Mouse (Mus musculus): ENCODE results near the gene Pkp1. TPM values are rescaled to one million over a fixed set of nuclear protein-coding genes. Genes with fewer than 3 reads are reported as not detected.
A peak's percentile ranks its signal among the peaks of the same experiment; 100 is the strongest.

Gene Pkp1
- polyA plus RNA-seq, 1 experiment from 2014 or later, result 0.04 TPM

DNA sequence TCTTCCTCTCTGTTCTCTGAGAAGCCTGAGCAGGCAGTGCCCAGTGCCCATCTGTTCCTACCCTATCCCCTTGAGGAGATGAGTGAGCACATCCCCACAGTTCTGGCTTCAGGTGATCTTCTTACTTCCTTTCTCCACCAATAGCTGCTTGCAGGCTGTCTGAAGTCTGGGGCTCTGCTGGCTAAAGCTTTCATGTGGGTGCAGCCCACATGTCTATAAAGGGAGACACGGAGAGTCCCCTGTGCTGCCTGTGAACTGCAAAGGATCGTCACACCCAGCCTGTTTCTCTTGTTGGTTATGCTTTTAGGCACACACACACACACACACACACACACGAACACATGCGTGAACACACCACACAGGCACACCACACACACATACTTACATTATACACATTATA is 46.0 kb downstream of the Pkp1 start:
- Histone ChIP-seq H3K9ac (replicated peaks; ENCODE audit: low read length) (no peak overlapping the region), H3K27me3 (ENCODE audit: control insufficient read depth, insufficient read depth, low read length) (no peaks in the 10 kb centered on the region), H3K4me1 (ENCODE audit: control insufficient read depth, insufficient read depth, low read length) (no peaks in the 10 kb centered on the region), H3K27ac (replicated peaks; ENCODE audit: low read depth, low read length) (no peak overlapping the region), H3K36me3 (ENCODE audit: control insufficient read depth, insufficient read depth, low read length) (no peaks in the 10 kb centered on the region), H3K4me2 (ENCODE audit: low read length) (no peak overlapping the region), H3K9me3 (ENCODE audit: control insufficient read depth, low read length) (no peaks in the 10 kb centered on the region), H3K4me3 (replicated peaks; ENCODE audit: low read depth, low read length) (no peak overlapping the region)
- 91% methylated on average over 4 of the region's 4 CpGs for WGBS
- ATAC-seq (ENCODE audit: low FRiP score, low TSS enrichment) (no peak), DNase-seq (no peak)

DNA sequence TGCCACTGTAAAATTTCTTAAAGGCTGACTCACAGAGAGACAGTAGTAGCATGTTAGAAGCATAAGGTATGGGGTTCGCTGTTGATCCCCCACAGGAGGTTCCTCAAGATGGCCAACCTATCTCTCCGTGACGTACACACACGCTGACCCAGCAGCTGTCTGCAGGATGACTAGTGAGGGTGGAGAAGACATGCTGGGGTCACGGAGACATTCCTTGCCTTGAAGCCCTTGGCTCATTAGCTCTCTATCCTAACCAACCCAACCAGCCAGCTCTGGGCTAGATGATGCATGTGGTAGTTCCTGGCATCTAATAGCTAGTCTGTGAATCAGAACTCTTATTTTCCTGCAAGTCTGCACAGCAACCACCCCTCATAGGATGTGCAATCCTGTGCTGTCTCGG is 50.4 kb downstream of the Pkp1 start:
- H3K9me3 ChIP-seq (ENCODE audit: control insufficient read depth, low read length), result no peaks in the 10 kb centered on the region
- H3K4me3 ChIP-seq (replicated peaks; ENCODE audit: low read depth, low read length), result no peak overlapping the region
- no peak overlapping the region for H3K9ac ChIP-seq (replicated peaks; ENCODE audit: low read length)
- WGBS, result 95% methylated on average over 6 of the region's 6 CpGs
- no peaks in the 10 kb centered on the region for H3K4me1 ChIP-seq (ENCODE audit: control insufficient read depth, insufficient read depth, low read length)
- ATAC-seq (ENCODE audit: low FRiP score, low TSS enrichment), result no peak
- H3K36me3 ChIP-seq (ENCODE audit: control insufficient read depth, insufficient read depth, low read length), result no peaks in the 10 kb centered on the region
- H3K4me2 ChIP-seq (ENCODE audit: low read length), result no peak overlapping the region
- no peak overlapping the region for H3K27ac ChIP-seq (replicated peaks; ENCODE audit: low read depth, low read length)
- H3K27me3 ChIP-seq (ENCODE audit: control insufficient read depth, insufficient read depth, low read length), result no peaks in the 10 kb centered on the region
- no peak for DNase-seq

DNA sequence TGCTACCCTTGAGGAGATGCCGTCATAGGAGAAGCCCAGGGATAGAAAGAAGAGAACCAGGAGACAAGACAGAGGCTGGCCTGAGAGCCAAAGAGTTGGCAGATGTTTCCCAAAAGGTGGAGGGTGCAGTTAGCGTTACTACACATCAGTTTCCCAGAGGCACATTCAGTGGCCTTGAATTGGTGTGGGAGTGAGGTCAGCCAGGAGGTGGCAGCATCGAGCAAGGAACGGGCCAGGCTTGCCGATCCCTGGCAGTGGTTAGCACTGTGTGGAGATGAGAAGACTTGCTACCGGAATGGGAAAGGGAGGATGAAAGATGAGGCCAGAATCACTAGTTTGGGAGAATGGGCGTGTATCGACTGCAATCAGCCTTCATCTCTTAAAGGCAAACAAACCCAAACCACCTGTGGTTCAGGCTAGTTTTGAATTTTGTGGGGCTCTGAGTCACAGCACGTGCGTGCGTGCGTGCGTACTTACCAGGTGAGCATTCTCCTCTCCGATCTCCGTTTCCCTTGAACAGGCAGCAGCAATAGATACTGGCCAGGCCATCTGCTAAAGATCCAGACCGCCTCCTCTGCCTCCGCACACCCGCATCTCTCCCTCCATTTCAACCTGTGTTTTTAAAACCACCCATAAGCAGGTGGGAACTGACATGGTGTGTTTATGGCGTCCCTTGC is 53.4 kb downstream of the Pkp1 start:
- DNase-seq, result peak; percentile 89
- no peak overlapping the region for H3K9ac ChIP-seq (replicated peaks; ENCODE audit: low read length)
- no peaks in the 10 kb centered on the region for H3K4me1 ChIP-seq (ENCODE audit: control insufficient read depth, insufficient read depth, low read length)
- H3K27ac ChIP-seq (replicated peaks; ENCODE audit: low read depth, low read length), result no peak overlapping the region
- no peak; the same call in 1 of the 2 replicates for ATAC-seq (ENCODE audit: low FRiP score, low TSS enrichment)
- H3K4me3 ChIP-seq (replicated peaks; ENCODE audit: low read depth, low read length), result no peak overlapping the region
- H3K9me3 ChIP-seq (ENCODE audit: control insufficient read depth, low read length), result no peaks in the 10 kb centered on the region
- H3K4me2 ChIP-seq (ENCODE audit: low read length), result no peak overlapping the region
- no peaks in the 10 kb centered on the region for H3K36me3 ChIP-seq (ENCODE audit: control insufficient read depth, insufficient read depth, low read length)
- no peaks in the 10 kb centered on the region for H3K27me3 ChIP-seq (ENCODE audit: control insufficient read depth, insufficient read depth, low read length)
- 54% methylated on average over 19 of the region's 19 CpGs for WGBS

DNA sequence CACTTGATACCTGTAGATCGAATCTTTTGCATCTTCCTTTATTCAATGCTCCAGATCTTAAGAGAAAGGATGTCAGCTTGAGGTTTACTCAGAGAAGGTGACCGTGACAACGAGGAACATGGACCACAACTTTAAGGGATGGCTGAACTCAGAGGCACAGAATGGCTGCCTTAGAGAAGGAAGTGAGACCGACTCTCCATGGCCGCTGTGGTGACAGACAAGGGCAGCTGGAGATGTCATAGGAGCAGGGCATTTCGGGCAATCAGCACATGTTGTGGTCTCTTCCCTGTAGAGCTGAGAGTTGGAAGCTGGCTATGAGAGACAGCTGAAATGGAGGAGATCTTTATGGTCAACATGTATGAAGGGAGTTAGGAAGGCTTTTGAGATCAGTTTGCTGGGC is 54.2 kb downstream of the Pkp1 start:
- Histone ChIP-seq H3K9ac (replicated peaks; ENCODE audit: low read length) (no peak overlapping the region), H3K4me3 (replicated peaks; ENCODE audit: low read depth, low read length) (no peak overlapping the region), H3K4me2 (ENCODE audit: low read length) (no peak overlapping the region), H3K27me3 (ENCODE audit: control insufficient read depth, insufficient read depth, low read length) (no peaks in the 10 kb centered on the region), H3K27ac (replicated peaks; ENCODE audit: low read depth, low read length) (no peak overlapping the region), H3K9me3 (ENCODE audit: control insufficient read depth, low read length) (no peaks in the 10 kb centered on the region), H3K36me3 (ENCODE audit: control insufficient read depth, insufficient read depth, low read length) (no peaks in the 10 kb centered on the region), H3K4me1 (ENCODE audit: control insufficient read depth, insufficient read depth, low read length) (no peaks in the 10 kb centered on the region)
- no peak for DNase-seq
- ATAC-seq (ENCODE audit: low FRiP score, low TSS enrichment), result no peak
- WGBS, result 88% methylated on average over 6 of the region's 6 CpGs

DNA sequence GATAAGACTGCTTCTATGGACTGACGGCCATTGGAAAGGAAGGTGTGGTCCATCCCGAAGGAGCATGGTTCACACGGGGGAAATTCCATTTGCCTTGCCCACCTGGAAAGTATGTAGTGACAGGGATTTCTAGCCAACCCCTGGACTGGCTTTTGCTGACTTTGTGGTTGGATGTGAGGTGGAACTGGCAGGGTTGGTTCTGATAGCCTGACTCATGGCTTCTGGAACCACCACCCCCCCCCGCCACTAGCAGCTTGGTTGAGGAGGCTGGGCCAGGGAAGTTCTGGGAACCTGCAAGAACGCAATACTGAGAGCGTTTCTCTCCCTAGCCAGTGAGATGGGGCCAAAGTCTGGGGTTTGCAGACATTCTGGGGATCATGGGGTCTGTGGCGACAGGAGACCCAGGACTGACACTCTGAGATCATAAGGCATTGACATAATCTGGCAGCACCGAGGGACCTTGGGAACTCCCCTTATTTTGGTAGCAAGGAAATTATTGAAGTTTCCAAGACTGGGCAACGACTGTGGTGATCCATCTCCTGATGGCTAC is 55.1 kb downstream of the Pkp1 start:
- H3K36me3 ChIP-seq (ENCODE audit: control insufficient read depth, insufficient read depth, low read length), result no peaks in the 10 kb centered on the region
- H3K27ac ChIP-seq (replicated peaks; ENCODE audit: low read depth, low read length), result no peak overlapping the region
- H3K4me2 ChIP-seq (ENCODE audit: low read length), result no peak overlapping the region
- whole genome bisulfite sequencing, result 87% methylated on average over 9 of the region's 9 CpGs
- no peaks in the 10 kb centered on the region for H3K9me3 ChIP-seq (ENCODE audit: control insufficient read depth, low read length)
- DNase-seq (no peak), ATAC-seq (ENCODE audit: low FRiP score, low TSS enrichment) (no peak)
- H3K4me3 ChIP-seq (replicated peaks; ENCODE audit: low read depth, low read length), result no peak overlapping the region
- no peaks in the 10 kb centered on the region for H3K4me1 ChIP-seq (ENCODE audit: control insufficient read depth, insufficient read depth, low read length)
- no peak overlapping the region for H3K9ac ChIP-seq (replicated peaks; ENCODE audit: low read length)
- no peaks in the 10 kb centered on the region for H3K27me3 ChIP-seq (ENCODE audit: control insufficient read depth, insufficient read depth, low read length)

DNA sequence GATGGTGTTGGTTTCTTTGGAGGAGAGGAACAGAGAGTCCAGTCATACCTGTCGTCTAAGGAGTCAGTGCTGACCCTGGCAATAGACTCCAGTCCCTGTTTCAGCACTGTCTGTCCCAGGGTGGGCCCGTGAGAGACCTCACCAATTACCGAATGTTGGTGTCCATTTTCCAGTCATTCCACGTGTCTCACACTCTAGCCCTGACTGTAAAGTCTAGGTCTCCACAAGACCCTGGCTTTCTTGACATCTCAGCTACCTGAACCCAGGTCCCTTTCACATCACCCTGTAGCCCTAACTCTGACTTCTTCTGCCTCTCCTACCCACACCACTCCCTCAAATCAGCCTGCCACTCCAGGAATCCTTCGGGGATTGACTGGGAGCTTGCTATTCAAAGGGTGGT is 56.4 kb downstream of the Pkp1 start:
- no peak overlapping the region for H3K4me3 ChIP-seq (replicated peaks; ENCODE audit: low read depth, low read length)
- H3K9me3 ChIP-seq (ENCODE audit: control insufficient read depth, low read length), result no peaks in the 10 kb centered on the region
- H3K27ac ChIP-seq (replicated peaks; ENCODE audit: low read depth, low read length), result no peak overlapping the region
- H3K4me2 ChIP-seq (ENCODE audit: low read length), result no peak overlapping the region
- DNase-seq (no peak), ATAC-seq (ENCODE audit: low FRiP score, low TSS enrichment) (no peak)
- 80% methylated on average over 5 of the region's 5 CpGs for WGBS
- H3K9ac ChIP-seq (replicated peaks; ENCODE audit: low read length), result no peak overlapping the region
- no peaks in the 10 kb centered on the region for H3K27me3 ChIP-seq (ENCODE audit: control insufficient read depth, insufficient read depth, low read length)
- H3K4me1 ChIP-seq (ENCODE audit: control insufficient read depth, insufficient read depth, low read length), result no peaks in the 10 kb centered on the region
- no peaks in the 10 kb centered on the region for H3K36me3 ChIP-seq (ENCODE audit: control insufficient read depth, insufficient read depth, low read length)

DNA sequence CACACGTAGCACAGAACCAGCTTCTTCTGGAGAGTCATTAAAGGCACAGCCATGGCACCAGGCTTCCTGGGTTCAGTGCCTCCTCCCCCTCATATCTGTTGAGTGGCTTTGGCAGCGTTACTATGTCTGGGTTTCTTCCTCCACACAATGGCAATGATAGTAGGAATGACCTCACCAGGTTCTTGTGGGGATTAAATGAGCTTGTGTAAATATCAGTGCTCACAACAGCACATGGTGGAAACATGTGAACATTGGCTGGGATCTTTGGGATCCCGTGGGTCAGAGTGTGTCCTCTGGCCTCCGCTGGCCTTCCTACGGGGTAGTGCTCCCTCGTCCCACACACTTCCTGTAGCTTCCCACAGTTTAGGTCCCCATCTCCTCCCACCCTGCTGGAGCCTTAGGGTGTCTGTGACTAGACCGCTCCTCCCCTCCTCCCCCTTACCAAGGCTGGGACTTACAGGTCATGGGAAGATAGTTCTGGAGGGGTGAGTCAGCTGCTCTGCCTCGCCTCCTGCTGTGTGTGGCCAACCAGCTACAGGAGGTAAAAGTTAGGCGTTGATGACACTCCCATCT is 56.9 kb downstream of the Pkp1 start:
- WGBS, result 73% methylated on average over 9 of the region's 9 CpGs
- no peak for DNase-seq
- Histone ChIP-seq H3K27ac (replicated peaks; ENCODE audit: low read depth, low read length) (no peak overlapping the region), H3K9me3 (ENCODE audit: control insufficient read depth, low read length) (no peaks in the 10 kb centered on the region), H3K27me3 (ENCODE audit: control insufficient read depth, insufficient read depth, low read length) (no peaks in the 10 kb centered on the region), H3K9ac (replicated peaks; ENCODE audit: low read length) (no peak overlapping the region), H3K36me3 (ENCODE audit: control insufficient read depth, insufficient read depth, low read length) (no peaks in the 10 kb centered on the region), H3K4me1 (ENCODE audit: control insufficient read depth, insufficient read depth, low read length) (no peaks in the 10 kb centered on the region), H3K4me2 (ENCODE audit: low read length) (no peak overlapping the region), H3K4me3 (replicated peaks; ENCODE audit: low read depth, low read length) (no peak overlapping the region)
- ATAC-seq (ENCODE audit: low FRiP score, low TSS enrichment), result no peak

DNA sequence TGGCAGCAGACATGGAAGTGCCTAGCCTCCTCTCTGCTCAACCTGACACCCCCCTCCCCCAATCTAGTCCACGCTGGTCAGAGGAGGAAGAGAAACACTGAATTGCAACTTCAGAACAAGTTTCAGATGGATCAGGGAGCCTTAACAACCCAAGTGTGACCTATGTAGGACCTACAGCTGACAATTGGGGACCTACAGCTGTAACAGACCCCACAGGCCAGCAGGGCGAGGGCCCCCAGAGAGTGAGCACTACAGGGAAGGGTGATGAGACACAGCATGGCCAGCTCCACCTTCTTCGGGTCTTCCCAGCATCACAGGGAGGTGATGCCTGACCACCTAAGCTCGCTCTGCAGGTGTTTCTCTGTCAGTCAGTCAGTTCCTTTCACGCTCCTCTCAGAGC is 57.9 kb downstream of the Pkp1 start:
- Histone ChIP-seq H3K4me3 (replicated peaks; ENCODE audit: low read depth, low read length) (no peak overlapping the region), H3K9me3 (ENCODE audit: control insufficient read depth, low read length) (no peaks in the 10 kb centered on the region)
- 75% methylated on average over 5 of the region's 5 CpGs for WGBS

DNA sequence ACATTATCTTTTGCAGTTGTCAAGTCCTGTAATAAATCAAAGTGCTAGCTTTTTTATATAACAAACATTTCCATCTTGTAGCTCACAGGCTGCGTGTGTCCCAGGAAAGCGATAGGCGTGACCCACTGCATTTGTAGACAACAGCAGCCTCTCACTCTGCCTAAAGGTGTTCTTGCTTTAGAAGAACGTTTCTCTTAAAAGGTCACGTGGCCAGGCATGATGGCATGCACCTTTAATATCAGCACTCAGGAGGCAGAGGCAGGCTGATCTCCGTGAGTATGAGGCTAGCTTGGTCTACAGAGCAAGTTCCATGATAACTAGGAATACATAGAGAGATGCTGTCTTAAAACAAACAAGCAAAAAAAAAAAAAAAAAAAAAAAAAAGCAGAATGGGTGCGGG is 60.5 kb downstream of the Pkp1 start:
- no peak overlapping the region for H3K4me2 ChIP-seq (ENCODE audit: low read length)
- DNase-seq, result no peak
- no peak overlapping the region for H3K4me3 ChIP-seq (replicated peaks; ENCODE audit: low read depth, low read length)
- ATAC-seq (ENCODE audit: low FRiP score, low TSS enrichment), result no peak
- H3K4me1 ChIP-seq (ENCODE audit: control insufficient read depth, insufficient read depth, low read length), result no peaks in the 10 kb centered on the region
- H3K36me3 ChIP-seq (ENCODE audit: control insufficient read depth, insufficient read depth, low read length), result no peaks in the 10 kb centered on the region
- H3K27me3 ChIP-seq (ENCODE audit: control insufficient read depth, insufficient read depth, low read length), result no peaks in the 10 kb centered on the region
- 93% methylated on average over 7 of the region's 7 CpGs for WGBS
- no peaks in the 10 kb centered on the region for H3K9me3 ChIP-seq (ENCODE audit: control insufficient read depth, low read length)
- H3K27ac ChIP-seq (replicated peaks; ENCODE audit: low read depth, low read length), result no peak overlapping the region
- no peak overlapping the region for H3K9ac ChIP-seq (replicated peaks; ENCODE audit: low read length)

More for the DNA sequence above, 57.9 kb downstream of the Pkp1 start:
- H3K27me3 ChIP-seq (ENCODE audit: control insufficient read depth, insufficient read depth, low read length), result no peaks in the 10 kb centered on the region
- no peak for DNase-seq
- H3K9ac ChIP-seq (replicated peaks; ENCODE audit: low read length), result no peak overlapping the region
- ATAC-seq (ENCODE audit: low FRiP score, low TSS enrichment), result no peak
- H3K4me1 ChIP-seq (ENCODE audit: control insufficient read depth, insufficient read depth, low read length), result no peaks in the 10 kb centered on the region
- no peaks in the 10 kb centered on the region for H3K36me3 ChIP-seq (ENCODE audit: control insufficient read depth, insufficient read depth, low read length)
- no peak overlapping the region for H3K4me2 ChIP-seq (ENCODE audit: low read length)
- H3K27ac ChIP-seq (replicated peaks; ENCODE audit: low read depth, low read length), result no peak overlapping the region

Measured in midbrain, embryonic 14.5 days (tissue).